Mouse (Mus musculus): ENCODE results near the gene Ddx43.

DNA sequence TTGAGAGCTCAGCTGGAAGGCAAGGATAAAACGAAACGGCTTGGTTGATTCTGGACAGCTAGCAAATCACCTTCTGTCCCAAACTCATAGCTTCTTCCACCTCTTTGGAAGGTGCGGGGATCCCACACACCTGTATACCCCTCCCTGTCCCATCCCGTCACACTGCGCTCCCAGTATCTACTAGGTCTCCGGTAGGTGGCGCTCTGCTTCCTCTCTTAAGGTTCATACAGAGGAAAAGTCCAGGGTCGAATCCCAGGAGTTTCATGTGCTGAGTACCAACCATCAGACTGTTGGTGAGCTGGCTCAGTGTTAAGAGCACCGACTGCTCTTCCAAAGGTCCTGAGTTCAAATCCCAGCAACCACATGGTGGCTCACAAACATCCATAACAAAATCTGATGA is 37.5 kb upstream of the Ddx43 start:
- TF ChIP-seq CTCF (IDR thresholded peaks at IDR 0.05; ENCODE audit: extremely low read depth, insufficient read length, insufficient replicate concordance, low read depth, low read length) (peak; percentile 68; the same call in 1 of the 2 replicates), POLR2A (IDR thresholded peaks at IDR 0.05; ENCODE audit: low read depth, low read length) (no peak)
